Mouse (Mus musculus): ENCODE data around the gene 2510039O18Rik. TPM values are rescaled to one million over a fixed set of nuclear protein-coding genes. Genes with fewer than 3 reads are reported as not detected.
A peak's percentile ranks its signal among the peaks of the same experiment; 100 is the strongest.

The 2510039O18Rik gene
- polyA plus RNA-seq, 1 experiment from 2014 or later = 14.9 TPM

DNA sequence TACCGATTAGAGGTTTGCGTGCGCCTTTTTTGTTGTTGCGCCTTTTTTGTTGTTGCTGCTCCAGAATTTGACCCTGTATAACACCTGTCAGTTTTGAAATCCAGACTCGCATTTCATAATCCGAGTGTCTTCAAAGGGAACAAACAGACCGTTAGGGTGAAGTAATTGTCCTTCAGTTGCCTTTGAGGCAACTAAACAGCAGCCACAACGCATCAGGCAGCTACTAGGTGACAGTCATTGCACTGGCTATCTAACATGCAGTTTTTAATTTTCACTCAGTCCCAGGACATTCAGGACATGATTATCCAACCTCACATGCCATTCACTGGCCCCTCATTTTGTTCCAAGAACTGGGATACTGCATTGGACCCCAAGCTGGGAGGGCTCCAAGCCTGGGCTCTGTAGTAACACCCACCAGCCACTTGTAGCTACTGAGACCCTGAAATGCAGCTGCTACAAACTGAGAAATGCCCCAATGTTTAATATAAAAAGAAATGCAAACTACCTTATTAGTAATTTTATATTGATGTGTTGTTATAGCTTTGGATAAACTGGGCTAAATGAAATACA, 35.5 kb upstream of the 2510039O18Rik start:
- Histone ChIP-seq H3K4me1 (ENCODE audit: control insufficient read depth, insufficient read depth, low read length) (peaks cover 9% of the 10 kb centered on the region; the same call in 1 of the 2 replicates), H3K9me3 (ENCODE audit: control insufficient read depth, low read length) (no peaks in the 10 kb centered on the region), H3K27ac (ENCODE audit: low read depth, low read length) (peak overlapping the region; percentile 39; the same call in 1 of the 2 replicates), H3K27me3 (ENCODE audit: control insufficient read depth, insufficient read depth, low read length) (no peaks in the 10 kb centered on the region), H3K4me3 (ENCODE audit: low read depth, low read length) (peak overlapping the region; percentile 88), H3K36me3 (ENCODE audit: control insufficient read depth, insufficient read depth, low read length) (peaks cover 10% of the 10 kb centered on the region), H3K9ac (replicated peaks; ENCODE audit: low read depth, low read length) (peak overlapping the region; percentile 82; the same call in 1 of the 2 replicates), H3K4me2 (ENCODE audit: low read depth, low read length) (peak overlapping the region; percentile 62)
- WGBS = 1% methylated on average over 8 of the region's 8 CpGs
- peak; percentile 33; the same call in 1 of the 2 replicates for ATAC-seq (ENCODE audit: low read depth)

DNA sequence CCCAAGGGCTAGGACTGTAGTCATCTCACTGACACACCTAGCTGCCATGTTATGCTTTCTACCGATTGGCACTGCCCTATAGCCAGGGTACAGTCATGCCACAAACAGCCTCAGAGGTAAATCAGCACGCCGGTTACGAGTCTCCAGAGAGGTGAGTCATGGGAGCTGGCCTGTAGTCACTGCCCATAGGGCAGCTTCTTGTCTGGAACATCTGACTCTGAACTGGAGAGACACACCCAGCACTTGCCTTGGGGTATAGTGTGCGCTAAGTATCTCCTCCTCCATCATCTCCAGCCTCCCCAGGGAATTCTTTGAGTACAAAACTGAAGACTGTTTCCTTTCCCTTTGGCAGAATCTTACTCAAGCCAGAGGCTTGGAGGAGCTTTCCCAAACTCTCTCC, 34.5 kb upstream of the 2510039O18Rik start:
- Histone ChIP-seq H3K36me3 (ENCODE audit: control insufficient read depth, insufficient read depth, low read length) (peaks cover 3% of the 10 kb centered on the region; the same call in 1 of the 2 replicates), H3K9me3 (ENCODE audit: control insufficient read depth, low read length) (no peaks in the 10 kb centered on the region), H3K4me2 (ENCODE audit: low read depth, low read length) (no peak overlapping the region), H3K4me1 (ENCODE audit: control insufficient read depth, insufficient read depth, low read length) (peaks cover 9% of the 10 kb centered on the region; the same call in 1 of the 2 replicates), H3K27me3 (ENCODE audit: control insufficient read depth, insufficient read depth, low read length) (no peaks in the 10 kb centered on the region), H3K4me3 (ENCODE audit: low read depth, low read length) (no peak overlapping the region), H3K9ac (replicated peaks; ENCODE audit: low read depth, low read length) (no peak overlapping the region), H3K27ac (ENCODE audit: low read depth, low read length) (no peak overlapping the region)
- WGBS = 79% methylated on average over 5 of the region's 5 CpGs
- no peak for ATAC-seq (ENCODE audit: low read depth)

DNA sequence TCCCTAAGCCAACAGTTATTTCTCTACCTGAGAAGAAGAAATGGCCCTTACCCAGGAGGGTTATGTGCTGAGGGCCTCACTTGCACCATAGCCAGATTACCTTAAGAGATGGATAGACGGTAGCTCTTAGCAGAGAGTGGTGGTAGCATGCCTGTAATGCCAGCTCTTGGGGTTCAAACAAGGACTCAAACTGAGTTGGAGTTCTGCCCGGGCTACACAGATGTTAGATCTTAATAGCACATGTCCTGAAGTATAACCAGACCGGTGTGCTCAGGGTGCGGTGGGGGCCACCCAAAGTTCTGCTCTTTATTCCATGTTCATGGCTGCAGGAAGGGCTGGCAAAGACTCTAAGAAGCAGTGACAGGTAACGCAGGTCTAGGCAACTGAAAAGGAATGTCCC, 31.2 kb upstream of the 2510039O18Rik start:
- 0 out of 2 replicates have a peak, but pooled peaks cover 3% of the 10 kb centered on the region for H3K4me1 ChIP-seq (ENCODE audit: control insufficient read depth, insufficient read depth, low read length)
- no peaks in the 10 kb centered on the region for H3K9me3 ChIP-seq (ENCODE audit: control insufficient read depth, low read length)
- no peaks in the 10 kb centered on the region for H3K36me3 ChIP-seq (ENCODE audit: control insufficient read depth, insufficient read depth, low read length)
- no peak overlapping the region for H3K4me2 ChIP-seq (ENCODE audit: low read depth, low read length)
- no peak overlapping the region for H3K9ac ChIP-seq (replicated peaks; ENCODE audit: low read depth, low read length)
- 91% methylated on average over 5 of the region's 5 CpGs for WGBS
- H3K4me3 ChIP-seq (ENCODE audit: low read depth, low read length) = no peak overlapping the region
- no peak overlapping the region for H3K27ac ChIP-seq (ENCODE audit: low read depth, low read length)
- no peak for ATAC-seq (ENCODE audit: low read depth)
- H3K27me3 ChIP-seq (ENCODE audit: control insufficient read depth, insufficient read depth, low read length) = no peaks in the 10 kb centered on the region

DNA sequence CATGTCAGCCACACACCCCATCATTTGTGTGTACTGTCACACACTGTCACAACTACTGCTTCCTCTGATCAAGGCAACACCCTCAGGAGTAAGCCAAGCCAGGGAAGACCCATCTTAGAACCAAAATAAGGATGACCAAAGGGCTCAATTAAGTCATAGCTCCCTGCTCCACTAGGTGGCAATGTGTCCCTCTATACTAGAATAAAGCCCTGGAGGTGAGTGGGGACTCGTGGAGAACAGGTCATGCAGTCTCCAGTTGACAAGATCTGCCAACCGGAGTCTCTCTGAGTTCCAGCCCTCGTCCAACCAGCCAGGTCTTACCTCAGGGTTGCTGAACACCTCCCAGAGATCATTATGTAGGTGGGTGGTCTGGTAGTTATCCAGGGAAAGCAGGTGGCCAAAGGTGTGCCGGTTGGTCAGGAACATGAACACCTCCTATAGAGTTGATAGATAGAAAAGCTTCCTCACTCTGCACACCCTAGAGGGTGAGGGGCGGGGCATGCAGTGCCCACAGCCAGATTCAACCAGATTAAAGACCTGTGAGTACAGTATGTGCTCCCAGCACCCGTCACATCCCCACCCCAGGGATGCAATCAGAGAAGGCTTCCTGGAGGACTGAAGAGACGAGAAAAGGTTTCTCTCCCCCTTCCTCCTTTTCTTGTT, 22.1 kb upstream of the 2510039O18Rik start:
- H3K4me2 ChIP-seq (ENCODE audit: low read depth, low read length) = no peak overlapping the region
- WGBS = 61% methylated on average over 7 of the region's 7 CpGs
- H3K27me3 ChIP-seq (ENCODE audit: control insufficient read depth, insufficient read depth, low read length) = no peaks in the 10 kb centered on the region
- H3K4me1 ChIP-seq (ENCODE audit: control insufficient read depth, insufficient read depth, low read length) = no peaks in the 10 kb centered on the region
- no peaks in the 10 kb centered on the region for H3K36me3 ChIP-seq (ENCODE audit: control insufficient read depth, insufficient read depth, low read length)
- H3K9me3 ChIP-seq (ENCODE audit: control insufficient read depth, low read length) = no peaks in the 10 kb centered on the region
- 0 out of 2 replicates have a peak, but pooled peaks have one; percentile 31 for ATAC-seq (ENCODE audit: low read depth)
- no peak overlapping the region for H3K4me3 ChIP-seq (ENCODE audit: low read depth, low read length)
- no peak overlapping the region for H3K9ac ChIP-seq (replicated peaks; ENCODE audit: low read depth, low read length)
- H3K27ac ChIP-seq (ENCODE audit: low read depth, low read length) = no peak overlapping the region

DNA sequence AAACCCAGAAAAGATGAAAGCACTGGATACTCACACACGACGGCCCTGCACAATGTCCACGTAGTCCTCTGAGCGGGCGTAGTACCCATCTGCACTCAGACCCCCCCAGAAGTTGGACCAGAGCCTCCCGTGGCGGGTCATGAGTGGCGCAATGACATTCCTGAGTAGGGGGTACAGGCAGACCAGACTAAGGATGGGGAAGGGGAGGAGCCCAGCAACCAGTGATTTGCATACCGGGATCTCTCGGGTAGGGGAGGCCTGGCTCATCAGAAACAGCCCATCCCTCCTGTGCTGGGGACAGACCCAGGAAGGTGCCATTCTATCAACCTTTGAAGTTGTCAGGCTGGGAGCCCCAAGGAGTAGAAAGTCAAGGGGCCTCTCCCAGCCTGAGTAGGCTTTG, 19.7 kb upstream of the 2510039O18Rik start:
- 28% methylated on average over 10 of the region's 10 CpGs for WGBS

DNA sequence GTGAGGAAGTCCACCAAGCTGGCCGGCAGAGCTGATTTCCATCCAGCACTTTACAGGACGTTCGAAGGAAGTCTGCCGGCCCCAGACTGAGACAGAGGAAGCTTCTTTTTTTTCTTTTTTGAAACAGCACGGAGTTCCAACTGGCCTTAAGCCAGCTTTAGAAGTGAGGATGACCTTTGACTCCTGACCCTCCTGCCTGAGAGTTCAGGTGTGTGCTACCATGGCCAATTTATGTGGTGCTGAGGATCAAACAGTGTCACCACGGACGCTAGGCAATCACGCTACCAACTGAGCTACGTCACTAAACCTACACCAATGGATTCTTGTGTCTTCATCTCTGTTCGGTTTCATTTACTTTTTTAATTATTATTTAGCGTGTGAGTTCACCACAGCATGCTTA, 18.4 kb upstream of the 2510039O18Rik start:
- no peaks in the 10 kb centered on the region for H3K27me3 ChIP-seq (ENCODE audit: control insufficient read depth, insufficient read depth, low read length)
- no peak overlapping the region for H3K27ac ChIP-seq (ENCODE audit: low read depth, low read length)
- WGBS = 80% methylated on average over 11 of the region's 11 CpGs
- ATAC-seq (ENCODE audit: low read depth) = no peak
- H3K9me3 ChIP-seq (ENCODE audit: control insufficient read depth, low read length) = no peaks in the 10 kb centered on the region
- H3K4me3 ChIP-seq (ENCODE audit: low read depth, low read length) = no peak overlapping the region
- no peak overlapping the region for H3K4me2 ChIP-seq (ENCODE audit: low read depth, low read length)
- no peaks in the 10 kb centered on the region for H3K36me3 ChIP-seq (ENCODE audit: control insufficient read depth, insufficient read depth, low read length)
- no peak overlapping the region for H3K9ac ChIP-seq (replicated peaks; ENCODE audit: low read depth, low read length)
- H3K4me1 ChIP-seq (ENCODE audit: control insufficient read depth, insufficient read depth, low read length) = no peaks in the 10 kb centered on the region

More for the DNA sequence above, 19.7 kb upstream of the 2510039O18Rik start:
- H3K27ac ChIP-seq (ENCODE audit: low read depth, low read length) = no peak overlapping the region
- H3K4me2 ChIP-seq (ENCODE audit: low read depth, low read length) = no peak overlapping the region
- no peaks in the 10 kb centered on the region for H3K27me3 ChIP-seq (ENCODE audit: control insufficient read depth, insufficient read depth, low read length)
- H3K36me3 ChIP-seq (ENCODE audit: control insufficient read depth, insufficient read depth, low read length) = no peaks in the 10 kb centered on the region
- ATAC-seq (ENCODE audit: low read depth) = no peak
- H3K4me1 ChIP-seq (ENCODE audit: control insufficient read depth, insufficient read depth, low read length) = no peaks in the 10 kb centered on the region
- H3K4me3 ChIP-seq (ENCODE audit: low read depth, low read length) = no peak overlapping the region
- H3K9ac ChIP-seq (replicated peaks; ENCODE audit: low read depth, low read length) = no peak overlapping the region
- no peaks in the 10 kb centered on the region for H3K9me3 ChIP-seq (ENCODE audit: control insufficient read depth, low read length)

DNA sequence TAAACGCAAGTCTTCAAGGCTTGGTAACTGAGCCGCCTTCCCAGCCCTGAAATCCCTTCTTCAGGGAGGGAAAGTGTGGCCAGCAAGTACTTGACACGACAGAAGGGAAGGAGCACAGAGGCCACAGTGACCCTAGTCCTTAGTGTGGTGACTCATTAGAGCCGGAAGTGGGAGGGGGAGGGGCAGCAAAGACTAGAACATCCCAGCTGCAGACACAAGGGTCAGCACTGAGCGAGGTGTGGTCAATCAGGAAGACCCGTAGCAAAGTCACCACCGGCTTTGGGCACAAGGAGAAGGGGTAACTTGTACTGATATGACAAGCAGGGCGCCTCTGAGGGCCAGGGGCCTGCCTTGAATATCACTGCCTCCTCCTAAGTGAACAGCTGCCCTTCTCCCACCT, 13.0 kb upstream of the 2510039O18Rik start:
- ATAC-seq (ENCODE audit: low read depth) = no peak
- no peaks in the 10 kb centered on the region for H3K36me3 ChIP-seq (ENCODE audit: control insufficient read depth, insufficient read depth, low read length)
- no peak overlapping the region for H3K4me2 ChIP-seq (ENCODE audit: low read depth, low read length)
- no peaks in the 10 kb centered on the region for H3K9me3 ChIP-seq (ENCODE audit: control insufficient read depth, low read length)
- no peaks in the 10 kb centered on the region for H3K27me3 ChIP-seq (ENCODE audit: control insufficient read depth, insufficient read depth, low read length)
- WGBS = 41% methylated on average over 8 of the region's 8 CpGs
- H3K9ac ChIP-seq (replicated peaks; ENCODE audit: low read depth, low read length) = no peak overlapping the region
- no peak overlapping the region for H3K27ac ChIP-seq (ENCODE audit: low read depth, low read length)
- no peaks in the 10 kb centered on the region for H3K4me1 ChIP-seq (ENCODE audit: control insufficient read depth, insufficient read depth, low read length)
- no peak overlapping the region for H3K4me3 ChIP-seq (ENCODE audit: low read depth, low read length)

DNA sequence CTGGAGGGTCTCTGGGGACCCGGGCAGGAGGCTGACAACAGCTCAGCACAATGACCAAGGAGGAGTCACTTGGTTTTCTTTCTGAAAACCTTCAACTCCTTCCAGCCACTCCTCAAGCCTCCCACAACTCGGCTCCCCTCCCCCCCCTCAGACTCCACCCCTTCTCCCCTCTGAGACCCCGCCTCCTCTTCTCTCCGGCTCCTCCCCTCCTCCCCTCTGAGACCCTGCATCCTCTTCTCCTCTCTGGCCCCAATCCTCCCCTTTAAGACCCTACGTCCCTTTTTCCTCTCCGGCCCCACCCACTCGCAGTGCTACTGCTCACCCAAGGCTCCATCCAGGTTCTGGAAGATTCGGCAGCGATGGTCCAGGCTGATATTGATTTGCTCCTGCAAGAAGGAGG, 12.6 kb upstream of the 2510039O18Rik start:
- Histone ChIP-seq H3K4me1 (ENCODE audit: control insufficient read depth, insufficient read depth, low read length) (no peaks in the 10 kb centered on the region), H3K9me3 (ENCODE audit: control insufficient read depth, low read length) (no peaks in the 10 kb centered on the region), H3K27me3 (ENCODE audit: control insufficient read depth, insufficient read depth, low read length) (no peaks in the 10 kb centered on the region), H3K36me3 (ENCODE audit: control insufficient read depth, insufficient read depth, low read length) (no peaks in the 10 kb centered on the region), H3K27ac (ENCODE audit: low read depth, low read length) (no peak overlapping the region), H3K4me2 (ENCODE audit: low read depth, low read length) (no peak overlapping the region), H3K9ac (replicated peaks; ENCODE audit: low read depth, low read length) (no peak overlapping the region), H3K4me3 (ENCODE audit: low read depth, low read length) (no peak overlapping the region)
- 16% methylated on average over 9 of the region's 9 CpGs for WGBS
- no peak for ATAC-seq (ENCODE audit: low read depth)

DNA sequence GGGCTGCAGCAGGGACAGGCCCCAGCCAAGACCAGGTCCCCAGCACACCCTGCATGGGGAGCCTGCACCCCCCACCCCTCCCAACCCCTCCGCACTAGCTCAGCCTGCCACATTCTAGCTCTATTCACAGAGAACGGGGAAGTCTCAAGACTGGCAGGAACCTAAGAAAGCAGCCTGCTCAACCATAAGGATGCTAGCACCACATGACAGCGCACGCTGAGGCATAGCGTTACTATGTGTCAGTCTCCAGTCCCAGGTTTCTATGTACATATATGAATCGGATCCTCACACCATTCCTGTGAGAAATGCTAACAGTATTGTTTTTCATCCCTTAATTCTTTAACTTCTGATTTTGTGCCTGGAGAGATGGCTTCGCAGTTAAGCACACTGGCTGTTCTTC, 12.2 kb upstream of the 2510039O18Rik start:
- H3K9ac ChIP-seq (replicated peaks; ENCODE audit: low read depth, low read length) = no peak overlapping the region
- no peaks in the 10 kb centered on the region for H3K27me3 ChIP-seq (ENCODE audit: control insufficient read depth, insufficient read depth, low read length)
- no peaks in the 10 kb centered on the region for H3K4me1 ChIP-seq (ENCODE audit: control insufficient read depth, insufficient read depth, low read length)
- WGBS = 78% methylated on average over 7 of the region's 7 CpGs
- no peak overlapping the region for H3K27ac ChIP-seq (ENCODE audit: low read depth, low read length)
- H3K4me3 ChIP-seq (ENCODE audit: low read depth, low read length) = no peak overlapping the region
- no peak for ATAC-seq (ENCODE audit: low read depth)
- no peaks in the 10 kb centered on the region for H3K9me3 ChIP-seq (ENCODE audit: control insufficient read depth, low read length)
- no peak overlapping the region for H3K4me2 ChIP-seq (ENCODE audit: low read depth, low read length)
- no peaks in the 10 kb centered on the region for H3K36me3 ChIP-seq (ENCODE audit: control insufficient read depth, insufficient read depth, low read length)
